Mouse (Mus musculus) forebrain, embryonic 11.5 days (tissue): Measurements from ENCODE around the gene Rnf8. TPM values are rescaled to one million over a fixed set of nuclear protein-coding genes. Genes with fewer than 3 reads are reported as not detected.
A peak's percentile ranks its signal among the peaks of the same experiment; 100 is the strongest.

Experiments
- ATAC-seq: fragments of 200-750 bp; cut with Nextera tagmentation; replicated peaks from 2 replicates; pipeline ENCODE4 v1.8.0; 2017; ENCODE audit warnings: moderate TSS enrichment; ENCODE audit not compliant: low FRiP score
- DNase-seq: peaks from one replicate; pipeline ENCODE4 v3.0.0-alpha.2; 2017; ENCODE audit warnings: low spot score
- H3K27ac ChIP-seq: fragments of 300-500 bp; sonication (generic); 2 replicates; pipeline ENCODE4 v1.5.1; 2014; ENCODE audit warnings: low read depth, low read length
- H3K27me3 ChIP-seq: fragments of 300-500 bp; sonication (generic); 2 replicates; pipeline ENCODE4 v1.6.1; 2014; ENCODE audit warnings: mild to moderate bottlenecking, low read length, mixed read lengths; ENCODE audit not compliant: control insufficient read depth, insufficient read depth
- H3K36me3 ChIP-seq: fragments of 300-500 bp; sonication (generic); 2 replicates; pipeline ENCODE4 v1.6.1; 2014; ENCODE audit warnings: mild to moderate bottlenecking, low read length, moderate library complexity, mixed read lengths; ENCODE audit not compliant: control insufficient read depth, insufficient read depth
- H3K4me1 ChIP-seq: fragments of 300-500 bp; sonication (generic); replicated peaks from 2 replicates; pipeline ENCODE4 v1.6.1; 2014; ENCODE audit warnings: low read length, mixed read lengths; ENCODE audit not compliant: control insufficient read depth, insufficient read depth
- H3K4me2 ChIP-seq: fragments of 300-500 bp; sonication (generic); 2 replicates; pipeline ENCODE4 v1.6.1; 2014; ENCODE audit warnings: low read depth, mild to moderate bottlenecking, low read length, moderate library complexity, mixed read lengths; ENCODE audit not compliant: severe bottlenecking
- H3K4me3 ChIP-seq: fragments of 300-500 bp; sonication (generic); 2 replicates; pipeline ENCODE4 v1.5.1; 2014; ENCODE audit warnings: low read depth, low read length
- H3K9ac ChIP-seq: fragments of 300-500 bp; sonication (generic); 2 replicates; pipeline ENCODE4 v1.6.1; 2014; ENCODE audit warnings: low read length
- H3K9me3 ChIP-seq: fragments of 300-500 bp; sonication (generic); 2 replicates; pipeline ENCODE4 v1.6.1; 2016; ENCODE audit warnings: low read length, mixed read lengths; ENCODE audit not compliant: control insufficient read depth
- WGBS: fragments of 180-500 bp; shearing (Covaris S2); extraction: QIAGEN DNeasy Blood & Tissue Kit; methylation state at CpG from one replicate; pipeline ENCODE4 v1.1.7; 2014; 5-methylcytosine and 5-hydroxymethylcytosine counted together
- polyA plus RNA-seq: library from polyadenylated mRNA; unstranded; fragments of >200 nt; fragmentation: Nextera tagmentation; extraction: Ambion mirVana; gene quantifications from 2 replicates; pipeline ENCODE4 v1.2.1, GENCODE M21; 2014

The Rnf8 gene
- polyA plus RNA-seq, 1 experiment from 2014 or later = 112 TPM

GRCm38 (mm10) chr17:29585446-29585845 lies 29.1 kb upstream of the Rnf8 start:
- H3K4me3 ChIP-seq = no peak overlapping the region
- no peak overlapping the region for H3K27ac ChIP-seq
- ATAC-seq = no peak
- H3K9me3 ChIP-seq = no peaks in the 10 kb centered on the region
- no peaks in the 10 kb centered on the region; the same call in 1 of the 2 replicates for H3K36me3 ChIP-seq
- no peak overlapping the region for H3K4me2 ChIP-seq
- peaks cover 6% of the 10 kb centered on the region; the same call in 1 of the 2 replicates for H3K4me1 ChIP-seq
- DNase-seq = no peak
- no peak overlapping the region for H3K9ac ChIP-seq
- H3K27me3 ChIP-seq = no peaks in the 10 kb centered on the region
- 98% methylated on average over 6 of the region's 6 CpGs for WGBS

GRCm38 (mm10) chr17:29586921-29587320 lies 27.7 kb upstream of the Rnf8 start:
- Histone ChIP-seq H3K36me3 (no peaks in the 10 kb centered on the region; the same call in 1 of the 2 replicates), H3K9ac (no peak overlapping the region), H3K9me3 (no peaks in the 10 kb centered on the region), H3K27me3 (no peaks in the 10 kb centered on the region), H3K4me1 (peaks cover 6% of the 10 kb centered on the region; the same call in 1 of the 2 replicates), H3K4me2 (no peak overlapping the region), H3K4me3 (no peak overlapping the region), H3K27ac (no peak overlapping the region)
- WGBS = 88% methylated on average over 9 of the region's 9 CpGs
- ATAC-seq = no peak
- DNase-seq = no peak

GRCm38 (mm10) chr17:29589221-29589898 lies 25.2 kb upstream of the Rnf8 start:
- no peak overlapping the region for H3K9ac ChIP-seq
- peaks cover 6% of the 10 kb centered on the region; the same call in 1 of the 2 replicates for H3K4me1 ChIP-seq
- no peaks in the 10 kb centered on the region for H3K27me3 ChIP-seq
- ATAC-seq (peak; percentile 75), DNase-seq (peak; percentile 65)
- WGBS = 43% methylated on average over 11 of the region's 11 CpGs
- H3K4me2 ChIP-seq = no peak overlapping the region
- H3K9me3 ChIP-seq = no peaks in the 10 kb centered on the region
- H3K4me3 ChIP-seq = no peak overlapping the region
- no peaks in the 10 kb centered on the region; the same call in 1 of the 2 replicates for H3K36me3 ChIP-seq
- peak overlapping the region; percentile 39; the same call in 1 of the 2 replicates for H3K27ac ChIP-seq

GRCm38 (mm10) chr17:29595891-29596770 lies 18.5 kb upstream of the Rnf8 start:
- Histone ChIP-seq H3K9ac (no peak overlapping the region), H3K36me3 (no peaks in the 10 kb centered on the region; the same call in 1 of the 2 replicates), H3K9me3 (no peaks in the 10 kb centered on the region), H3K27ac (no peak overlapping the region), H3K4me1 (no peaks in the 10 kb centered on the region), H3K27me3 (no peaks in the 10 kb centered on the region), H3K4me2 (no peak overlapping the region), H3K4me3 (no peak overlapping the region)
- 86% methylated on average over 15 of the region's 15 CpGs for WGBS
- no peak for DNase-seq
- ATAC-seq = no peak

GRCm38 (mm10) chr17:29596771-29597132 lies 17.8 kb upstream of the Rnf8 start:
- H3K27me3 ChIP-seq = no peaks in the 10 kb centered on the region
- H3K27ac ChIP-seq = no peak overlapping the region
- 91% methylated on average over 13 of the region's 13 CpGs for WGBS
- DNase-seq = no peak
- H3K4me1 ChIP-seq = no peaks in the 10 kb centered on the region
- no peak overlapping the region for H3K9ac ChIP-seq
- no peak overlapping the region for H3K4me3 ChIP-seq
- no peaks in the 10 kb centered on the region; the same call in 1 of the 2 replicates for H3K36me3 ChIP-seq
- no peak for ATAC-seq
- no peaks in the 10 kb centered on the region for H3K9me3 ChIP-seq
- H3K4me2 ChIP-seq = no peak overlapping the region

- no peaks in the 10 kb centered on the region for H3K9me3 ChIP-seq
- no peaks in the 10 kb centered on the region; the same call in 1 of the 2 replicates for H3K36me3 ChIP-seq
- 90% methylated on average over 14 of the region's 14 CpGs for WGBS
- no peak overlapping the region for H3K27ac ChIP-seq
- no peaks in the 10 kb centered on the region for H3K4me1 ChIP-seq
- H3K4me2 ChIP-seq = no peak overlapping the region
- no peak overlapping the region for H3K9ac ChIP-seq
- H3K4me3 ChIP-seq = no peak overlapping the region
- no peak for DNase-seq
- no peaks in the 10 kb centered on the region for H3K27me3 ChIP-seq
- no peak for ATAC-seq
Observed at GRCm38 (mm10) chr17:29599051-29599450, 15.5 kb upstream of the Rnf8 start.

GRCm38 (mm10) chr17:29599537-29599936 lies 15.1 kb upstream of the Rnf8 start:
- no peak for ATAC-seq
- Histone ChIP-seq H3K27ac (no peak overlapping the region), H3K9ac (no peak overlapping the region), H3K9me3 (no peaks in the 10 kb centered on the region), H3K4me1 (no peaks in the 10 kb centered on the region), H3K36me3 (no peaks in the 10 kb centered on the region; the same call in 1 of the 2 replicates), H3K4me2 (no peak overlapping the region), H3K4me3 (no peak overlapping the region), H3K27me3 (no peaks in the 10 kb centered on the region)
- no peak for DNase-seq
- WGBS = 91% methylated on average over 8 of the region's 8 CpGs

GRCm38 (mm10) chr17:29601391-29601790 lies 13.2 kb upstream of the Rnf8 start:
- Histone ChIP-seq H3K36me3 (no peaks in the 10 kb centered on the region; the same call in 1 of the 2 replicates), H3K4me3 (no peak overlapping the region), H3K9me3 (no peaks in the 10 kb centered on the region), H3K27ac (no peak overlapping the region), H3K9ac (no peak overlapping the region), H3K4me1 (no peaks in the 10 kb centered on the region), H3K4me2 (no peak overlapping the region), H3K27me3 (no peaks in the 10 kb centered on the region)
- ATAC-seq = no peak
- 81% methylated on average over 4 of the region's 4 CpGs for WGBS
- DNase-seq = no peak
